Mouse (Mus musculus): Measurements from ENCODE around the gene Rcn1. TPM values are rescaled to one million over a fixed set of nuclear protein-coding genes. Genes with fewer than 3 reads are reported as not detected.
A peak's percentile ranks its signal among the peaks of the same experiment; 100 is the strongest.

Rcn1 gene
- total RNA-seq (2021): 10 to 100 TPM; 24.7 to 24.8 TPM

DNA sequence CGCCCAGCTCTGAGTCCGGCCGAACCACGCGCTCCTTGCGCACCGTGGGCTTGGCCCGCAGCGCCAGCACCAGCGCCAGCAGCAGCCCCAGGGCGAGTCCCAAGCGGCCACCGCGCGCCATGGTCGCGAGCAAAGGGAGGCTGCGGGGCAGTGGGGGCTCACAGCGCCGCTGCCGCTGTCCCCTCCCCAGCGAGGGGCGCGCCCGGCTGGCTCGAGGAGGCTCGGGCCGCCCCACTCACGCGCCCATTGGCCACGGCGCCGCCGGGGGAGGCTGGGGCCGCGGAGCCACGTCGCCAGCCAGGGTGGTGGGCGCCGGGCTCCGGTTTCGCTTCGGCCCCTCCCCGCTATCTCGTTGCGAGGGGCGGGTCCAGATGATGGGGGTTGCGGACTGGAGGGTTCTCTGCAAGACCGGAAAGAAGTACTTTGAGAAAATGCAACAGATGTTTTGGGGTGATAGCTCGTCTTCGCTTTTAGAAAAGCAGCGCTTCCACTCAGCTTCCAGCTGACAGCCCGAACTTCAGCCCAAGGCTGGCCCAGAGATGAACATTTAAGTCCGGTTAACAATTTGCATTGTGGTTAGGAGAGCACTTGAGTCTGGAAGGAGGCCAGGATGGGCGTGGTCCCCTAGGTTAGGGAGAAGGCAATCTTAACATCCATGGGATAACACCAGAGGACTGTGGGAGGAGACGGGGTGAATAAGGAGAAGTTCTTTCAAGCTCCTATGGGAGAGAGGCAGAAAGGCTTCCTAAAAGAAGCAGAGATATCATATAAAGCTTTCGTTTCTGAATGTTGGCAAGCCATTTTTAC lies at the start of gene Rcn1:
Gene Rcn1, minus strand, starts transcription at position 235 of the 807 bp plus-strand sequence.
- DNase-seq (ENCODE audit: low spot score): peak; percentile 72
- intact Hi-C loops (cut with DNase I): no loop called here

DNA sequence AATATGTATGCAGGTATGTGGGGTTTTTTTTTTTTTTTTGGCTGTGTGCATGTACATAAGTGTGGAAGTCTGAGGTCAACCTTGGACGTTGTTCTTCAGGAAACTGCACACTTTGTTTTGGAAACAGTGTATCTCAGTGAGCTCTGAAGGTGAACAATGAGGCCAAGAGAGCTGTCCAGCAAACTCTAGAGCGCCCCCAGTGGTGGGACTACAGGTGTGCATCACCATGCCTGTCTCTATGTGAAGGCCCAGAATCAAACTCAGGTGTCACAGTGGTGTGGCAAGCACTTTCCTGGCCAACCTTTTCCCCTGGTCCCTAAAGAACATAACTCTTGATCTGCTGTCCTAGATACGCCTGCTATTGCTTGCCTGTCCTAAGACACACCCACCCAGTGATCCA lies 45.0 kb upstream of the Rcn1 start:
- intact Hi-C loops (cut with DNase I): no loop called here
- DNase-seq (ENCODE audit: low spot score): no peak

- DNase-seq (ENCODE audit: low spot score): no peak
These were observed 39.9 kb upstream of the Rcn1 start for GRCm38 (mm10) chr2:105439022-105439421.

GRCm38 (mm10) chr2:105438525-105438924 lies 39.4 kb upstream of the Rcn1 start:
- DNase-seq (ENCODE audit: low spot score): no peak
- intact Hi-C loops (cut with DNase I): no loop called here

More at GRCm38 (mm10) chr2:105439022-105439421, 39.9 kb upstream of the Rcn1 start:
- intact Hi-C loops (cut with DNase I): no loop called here

DNA sequence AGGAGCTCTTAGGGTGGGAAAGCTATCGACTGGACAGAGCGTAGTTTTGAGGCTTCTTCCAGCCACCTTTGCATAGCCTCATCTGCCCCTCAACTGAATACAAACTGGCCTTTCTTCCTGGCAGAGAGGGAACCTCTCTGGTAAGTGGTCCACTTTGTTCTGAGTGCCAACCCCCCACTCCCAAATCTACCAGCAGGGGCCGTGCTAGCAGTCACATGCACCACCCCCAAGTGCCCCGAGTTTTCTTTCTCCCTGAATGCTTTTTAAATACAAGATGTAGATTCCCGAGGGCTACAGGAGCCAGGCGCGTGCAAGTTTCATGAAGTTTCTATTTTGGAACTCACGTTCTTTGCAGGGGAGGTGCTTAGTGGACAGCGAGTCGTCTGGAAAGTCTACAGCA lies 33.8 kb upstream of the Rcn1 start:
- intact Hi-C loops (cut with DNase I): no loop called here
- DNase-seq (ENCODE audit: low spot score): no peak

DNA sequence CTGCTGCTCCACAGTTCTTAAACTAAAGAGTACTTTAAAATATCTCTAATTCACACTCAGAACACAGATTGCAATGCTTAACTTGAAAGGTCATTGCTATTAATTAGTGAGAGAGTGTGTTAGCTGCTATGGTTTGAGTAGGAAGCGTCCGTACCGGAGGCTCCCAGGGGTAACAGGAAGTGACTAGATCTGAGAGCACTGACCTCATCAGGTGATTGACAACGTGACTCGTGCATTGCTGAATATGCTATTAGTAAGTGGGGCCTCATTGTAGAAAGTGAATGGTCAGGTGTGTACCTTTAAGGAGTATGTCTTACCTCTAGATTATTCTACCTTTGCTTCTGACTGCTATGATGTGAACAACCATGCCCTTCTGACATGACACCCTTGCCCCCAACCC lies 31.3 kb upstream of the Rcn1 start:
- intact Hi-C loops (cut with DNase I): no loop called here
- no peak for DNase-seq (ENCODE audit: low spot score)

DNA sequence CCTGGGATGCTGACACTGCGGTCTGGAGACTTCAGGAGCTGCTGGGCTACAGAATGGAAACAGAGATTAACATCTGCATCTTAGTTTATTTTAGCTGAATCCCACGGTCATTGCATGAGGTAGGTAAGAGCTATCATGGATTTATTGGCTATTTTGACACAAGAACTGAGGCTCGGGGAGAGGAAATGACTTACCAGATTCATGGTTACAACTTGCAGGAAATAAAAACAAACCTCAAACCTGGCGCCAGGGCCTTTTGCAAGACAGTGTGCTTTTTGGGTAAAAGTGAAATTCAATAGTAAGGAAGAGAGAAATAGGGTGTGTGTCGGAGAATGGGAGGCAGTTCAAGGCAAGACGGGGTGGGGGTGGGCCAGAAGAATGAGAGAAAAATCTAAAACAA lies 30.8 kb upstream of the Rcn1 start:
- intact Hi-C loops (cut with DNase I): loop anchor here (5.0 kb wide), 1 partner anchor 173 kb away; no protein-coding TSS in a partner anchor

GRCm38 (mm10) chr2:105428467-105428866 lies 29.3 kb upstream of the Rcn1 start:
- intact Hi-C loops (cut with DNase I): loop anchor here (1.0 to 5.0 kb wide), 3 partner anchors 61 to 171 kb away; no protein-coding TSS in a partner anchor
- DNase-seq (ENCODE audit: low spot score): no peak

More for the DNA sequence above, 30.8 kb upstream of the Rcn1 start:
- DNase-seq (ENCODE audit: low spot score): no peak

DNA sequence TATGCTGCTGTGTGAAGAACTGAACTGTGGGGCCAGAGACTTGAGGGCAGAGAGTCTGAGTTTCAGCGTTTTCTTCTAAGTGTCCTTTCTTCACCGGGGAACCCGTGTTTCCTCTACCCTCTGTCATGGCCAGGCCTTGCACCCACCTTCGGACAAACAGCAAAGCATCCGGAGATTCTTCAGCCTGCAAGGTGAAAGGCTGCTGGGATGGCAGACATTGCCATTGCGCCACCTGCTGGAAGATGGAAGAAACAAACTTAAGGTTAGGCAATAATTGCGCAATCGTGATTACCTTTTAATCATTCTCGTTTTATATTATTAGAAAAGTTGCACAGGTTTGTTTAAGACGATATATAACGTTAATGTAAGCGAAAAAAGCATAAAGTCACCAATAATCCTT lies 28.9 kb upstream of the Rcn1 start:
- intact Hi-C loops (cut with DNase I): loop anchor here (1.0 to 5.0 kb wide), 3 partner anchors 61 to 171 kb away; no protein-coding TSS in a partner anchor
- peak; percentile 12 for DNase-seq (ENCODE audit: low spot score)

DNA sequence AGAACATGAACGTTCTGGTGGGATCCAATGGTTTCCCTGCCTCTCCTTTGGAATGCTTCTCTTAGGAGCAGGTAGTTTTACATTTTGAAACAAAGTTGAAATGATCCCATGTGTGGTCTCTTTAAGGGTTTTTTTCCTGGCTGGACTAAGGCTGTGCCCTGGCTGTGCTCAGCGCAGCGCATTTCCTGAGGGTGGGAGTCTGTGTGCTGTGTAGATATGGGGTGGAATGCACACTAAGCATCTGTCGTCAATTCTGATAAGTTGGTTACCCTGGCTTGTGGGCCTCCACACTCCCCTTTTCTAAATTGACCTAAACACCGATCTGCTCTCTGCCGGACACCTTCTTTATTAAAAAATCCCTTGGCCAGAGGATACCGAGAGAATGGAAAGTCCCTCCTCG lies 28.3 kb upstream of the Rcn1 start:
- intact Hi-C loops (cut with DNase I): loop anchor here (5.0 kb wide), 1 partner anchor 170 kb away; no protein-coding TSS in a partner anchor
- no peak for DNase-seq (ENCODE audit: low spot score)

DNA sequence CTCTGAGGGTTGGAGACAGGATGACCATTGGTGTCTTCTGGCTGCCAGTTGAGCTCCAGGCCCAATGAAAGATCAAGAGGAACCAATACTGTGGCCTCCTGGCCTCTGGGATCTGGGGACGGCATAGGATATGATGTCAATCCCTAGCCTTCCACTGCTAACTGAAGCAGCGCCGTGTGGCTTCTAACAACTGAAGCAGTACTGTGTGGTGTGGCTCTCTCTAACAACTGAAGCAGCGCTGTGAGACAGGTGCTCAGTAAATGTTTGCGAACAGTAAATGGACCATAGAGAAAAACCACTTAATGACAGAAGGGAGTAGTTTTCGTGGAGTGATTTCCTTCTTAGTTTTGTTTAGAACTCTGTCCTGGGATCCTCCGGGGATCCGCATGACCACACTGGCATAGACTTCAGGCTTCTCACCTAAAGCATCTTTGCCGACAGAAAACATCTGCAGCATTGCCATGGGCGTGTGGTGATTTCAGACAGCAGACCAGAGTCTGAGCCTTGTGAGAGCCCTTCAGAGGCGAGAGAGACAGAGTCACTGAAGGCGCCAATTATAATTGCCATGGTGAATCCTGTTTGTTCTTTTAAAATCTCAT lies 19.6 kb upstream of the Rcn1 start:
- intact Hi-C loops (cut with DNase I): no loop called here
- DNase-seq (ENCODE audit: low spot score): no peak

DNA sequence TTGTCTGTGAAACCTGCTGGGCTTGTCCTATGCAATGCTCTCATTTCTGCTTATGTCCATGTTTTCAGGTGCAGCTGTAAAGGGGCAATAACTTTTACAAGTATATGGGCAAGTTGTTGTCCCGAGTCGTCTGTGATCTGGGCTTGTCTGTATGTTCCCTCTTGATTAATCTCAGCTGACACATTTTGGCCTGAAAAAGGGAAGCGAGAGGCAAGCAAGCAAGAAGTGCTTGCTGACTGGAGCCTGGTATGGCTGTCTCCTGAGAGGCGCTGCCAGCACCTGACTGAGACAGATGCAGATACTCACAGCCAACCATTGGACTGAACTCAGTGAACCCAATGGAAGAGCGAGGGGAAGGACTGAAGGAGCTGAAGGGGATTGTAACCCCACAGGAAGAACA lies 18.5 kb upstream of the Rcn1 start:
- DNase-seq (ENCODE audit: low spot score): no peak
- intact Hi-C loops (cut with DNase I): no loop called here

DNA sequence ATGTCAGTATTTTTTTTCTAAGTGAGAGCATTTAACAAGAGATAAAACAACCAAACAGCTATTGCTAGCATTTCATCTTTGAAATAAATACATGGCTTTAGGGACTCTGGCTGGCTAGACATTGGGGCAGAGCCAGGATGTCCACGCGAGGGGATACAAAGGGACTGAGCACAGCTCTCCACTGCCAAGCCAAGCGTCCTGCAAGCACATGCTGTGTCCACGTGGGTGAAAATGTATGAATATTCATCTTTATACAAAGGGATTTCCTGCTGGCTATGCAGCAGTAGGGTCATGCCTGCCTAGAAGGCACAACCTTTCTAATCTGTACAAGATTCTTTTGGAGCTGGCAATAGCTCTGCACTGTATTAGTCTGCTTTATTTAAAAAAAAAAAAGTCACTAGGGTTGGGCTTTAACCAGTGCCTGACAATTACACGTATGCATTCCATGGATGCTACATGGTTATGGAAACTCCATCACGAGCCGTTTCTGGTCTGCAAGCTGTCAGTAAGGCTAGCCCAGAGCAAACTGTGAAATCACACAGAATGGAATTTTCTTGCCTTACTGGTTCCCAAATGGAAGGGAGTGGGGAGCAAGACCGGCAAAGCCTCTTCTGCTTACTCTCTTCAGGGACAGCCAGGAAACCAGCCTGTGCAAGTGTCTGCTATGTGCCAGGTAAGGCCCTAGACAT lies 17.7 kb upstream of the Rcn1 start:
- intact Hi-C loops (cut with DNase I): no loop called here
- DNase-seq (ENCODE audit: low spot score): no peak

DNA sequence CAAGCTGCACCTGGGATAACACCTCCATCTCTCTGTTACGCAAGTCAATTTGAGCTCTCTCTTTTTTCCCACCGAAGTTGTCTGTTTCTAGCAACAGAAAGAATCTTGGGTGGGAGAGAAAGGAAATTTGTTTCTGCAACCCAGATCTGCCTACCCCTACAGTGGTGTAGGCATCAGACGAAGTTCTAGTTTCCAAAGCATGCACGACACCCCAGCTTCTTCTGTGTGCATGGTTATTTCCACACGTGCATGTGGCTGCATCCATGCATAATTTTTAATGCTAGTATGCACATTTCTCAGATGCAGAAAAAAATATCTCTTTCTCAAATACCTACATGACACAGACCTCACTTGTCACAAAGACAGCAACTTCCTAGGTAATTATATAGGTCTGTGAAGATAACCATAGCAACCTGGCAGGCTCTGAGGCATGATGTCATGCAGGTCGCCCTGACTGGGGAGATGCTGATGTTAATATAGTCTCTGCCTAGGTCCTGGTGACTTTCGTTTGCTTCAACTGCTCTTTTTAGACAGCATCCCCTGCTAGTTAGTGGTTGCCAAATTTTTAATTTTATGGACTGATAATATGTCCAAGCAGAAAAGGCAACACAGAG lies 17.0 kb upstream of the Rcn1 start:
- DNase-seq (ENCODE audit: low spot score): no peak
- intact Hi-C loops (cut with DNase I): no loop called here

DNA sequence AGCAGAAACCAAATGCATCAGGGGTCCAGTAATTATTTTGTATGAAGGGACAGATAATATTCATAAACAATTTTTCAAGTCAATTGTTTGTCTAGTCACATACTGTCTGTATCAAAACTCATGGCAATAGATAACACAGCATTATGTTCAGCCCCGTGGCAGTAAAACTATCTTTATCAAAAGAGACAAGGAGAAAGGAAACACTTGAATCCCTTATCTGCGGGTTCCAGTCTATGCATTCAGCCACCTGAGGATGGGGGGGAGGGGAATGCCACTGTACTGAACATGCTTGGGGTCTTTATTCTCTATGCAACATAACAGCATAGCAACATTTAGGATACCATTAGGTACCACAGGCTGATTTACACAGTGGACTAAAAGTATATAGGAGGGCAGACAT lies 15.2 kb upstream of the Rcn1 start:
- intact Hi-C loops (cut with DNase I): no loop called here
- DNase-seq (ENCODE audit: low spot score): no peak

DNA sequence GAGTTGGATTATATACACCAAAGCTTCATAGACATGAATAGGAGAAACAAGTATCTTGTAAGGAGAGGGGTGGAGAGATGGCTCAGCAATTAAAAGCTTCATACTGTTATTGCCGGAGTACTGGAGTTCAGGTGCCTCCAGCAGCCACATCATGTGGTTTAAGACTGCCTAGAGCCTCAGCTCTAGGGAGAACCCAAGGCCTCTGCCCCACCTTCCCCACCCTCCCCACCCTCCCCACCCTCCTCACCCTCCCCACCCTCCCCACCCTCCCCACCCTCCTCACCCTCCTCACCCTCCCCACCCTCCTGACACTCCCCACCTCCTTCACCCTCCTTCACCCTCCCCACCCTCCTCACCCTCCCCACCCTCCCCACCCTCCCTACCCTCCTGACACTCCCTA lies 10.1 kb upstream of the Rcn1 start:
- intact Hi-C loops (cut with DNase I): no loop called here
- no peak for DNase-seq (ENCODE audit: low spot score)

- peak; percentile 43 for DNase-seq (ENCODE audit: low spot score)
These were observed 9.4 kb upstream of the Rcn1 start for GRCm38 (mm10) chr2:105408511-105408910.

DNA sequence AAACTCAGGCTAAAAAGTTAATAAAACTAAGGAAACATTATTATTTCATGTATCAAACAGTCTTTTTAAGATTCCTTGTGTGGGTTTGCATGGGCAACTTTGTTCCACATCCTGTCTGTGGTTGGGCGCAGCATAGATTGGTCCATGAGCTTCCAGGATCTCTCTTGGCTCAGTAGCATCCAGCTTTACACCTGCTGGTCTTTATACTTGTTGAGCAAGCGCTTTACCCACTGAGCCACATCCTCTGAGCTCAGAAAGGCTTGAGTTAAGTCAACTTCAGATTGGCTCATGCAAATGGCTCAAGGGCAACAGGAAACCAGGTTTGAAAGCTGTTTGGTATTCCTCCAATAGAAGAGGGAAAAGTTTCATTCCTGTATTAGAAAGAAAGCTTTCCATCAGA lies 3.1 kb upstream of the Rcn1 start:
- DNase-seq (ENCODE audit: low spot score): no peak
- intact Hi-C loops (cut with DNase I): no loop called here

More at GRCm38 (mm10) chr2:105408511-105408910, 9.4 kb upstream of the Rcn1 start:
- intact Hi-C loops (cut with DNase I): no loop called here

DNA sequence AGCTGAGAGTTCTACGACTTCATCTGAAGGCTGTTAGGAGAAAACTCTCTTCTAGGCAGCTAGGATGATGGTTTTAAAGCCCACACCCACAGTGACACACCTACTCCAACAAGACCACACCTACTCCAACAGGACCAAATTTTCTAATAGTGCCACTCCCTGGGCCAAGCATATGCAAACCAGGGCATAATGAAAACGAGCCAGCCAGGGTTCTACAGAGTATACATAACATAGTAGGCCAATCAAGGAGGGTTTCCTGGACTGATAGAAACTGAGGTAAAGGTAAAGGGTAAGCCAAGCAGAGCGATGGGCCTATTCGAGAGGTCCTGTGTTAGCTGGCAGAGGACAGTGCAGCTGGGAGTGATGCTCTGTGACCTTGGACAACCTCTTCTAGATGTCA lies 1.4 kb upstream of the Rcn1 start:
- intact Hi-C loops (cut with DNase I): no loop called here
- DNase-seq (ENCODE audit: low spot score): no peak

- intact Hi-C loops (cut with DNase I): no loop called here
- DNase-seq (ENCODE audit: low spot score): no peak
These were observed 459 bp downstream of the Rcn1 start for GRCm38 (mm10) chr2:105398636-105399084.

All from heart, postnatal 25 days (tissue).